Mouse (Mus musculus): ENCODE results near the gene Poldip2. TPM values are rescaled to one million over a fixed set of nuclear protein-coding genes. Genes with fewer than 3 reads are reported as not detected.

Poldip2 gene
- polyA plus RNA-seq (2017; shearing (Covaris generic)) = 10 to 100 TPM; 37.7 to 57.4 TPM

GRCm38 (mm10) chr11:78512025-78512957 lies at the start of gene Poldip2, which contains the start of gene Tmem199:
TSS of gene Poldip2 (plus strand) at chr11:78512193.
TSS of gene Tmem199 (minus strand) at chr11:78512172.

GRCm38 (mm10) chr11:78465568-78466180 lies 46.3 kb upstream of the Poldip2 start, which contains the start of gene Slc46a1:
TSS of gene Slc46a1 (plus strand) at chr11:78465697.

GRCm38 (mm10) chr11:78497544-78498522 lies 14.2 kb upstream of the Poldip2 start, which contains the start of gene Sarm1:
TSS of gene Sarm1 (minus strand) at chr11:78497754.

GRCm38 (mm10) chr11:78499004-78499403 lies 13.0 kb upstream of the Poldip2 start, which contains the start of gene Vtn:
TSS of gene Vtn (plus strand) at chr11:78499091.

GRCm38 (mm10) chr11:78502909-78503650 lies 8.9 kb upstream of the Poldip2 start, which contains the start of gene Sebox:
TSS of gene Sebox (plus strand) at chr11:78503447.

GRCm38 (mm10) chr11:78536080-78536689 lies 24.2 kb downstream of the Poldip2 start, which contains the start of the genes Tnfaip1 and Ift20:
TSS of gene Tnfaip1 (minus strand) at chr11:78536332.
TSS of gene Ift20 (plus strand) at chr11:78536361.

GRCm38 (mm10) chr11:78550168-78551058 lies 38.4 kb downstream of the Poldip2 start, which contains the start of gene Tmem97:
TSS of gene Tmem97 (minus strand) at chr11:78550777.

Other genes with a start within 250 kb of the Poldip2 start
- gene BC030499, start 221.4 kb upstream of the Poldip2 start, polyA plus RNA-seq (2017; shearing (Covaris generic)) = under 1 TPM; 0.27 to 0.36 TPM
- 1 to 10 TPM; 5.3 to 6.0 TPM for gene Spag5, start 210.7 kb upstream of the Poldip2 start, polyA plus RNA-seq (2017; shearing (Covaris generic))
- gene Aldoc, start 189.2 kb upstream of the Poldip2 start, polyA plus RNA-seq (2017; shearing (Covaris generic)) = 10 to 100 TPM in 1 of 2 experiments, 1 to 10 TPM in 1; 2.4 to 12.9 TPM
- gene Pigs, start 183.8 kb upstream of the Poldip2 start, polyA plus RNA-seq (2017; shearing (Covaris generic)) = 100 to 1,000 TPM in 1 of 2 experiments, 10 to 100 TPM in 1; 70.7 to 114 TPM
- gene Unc119, start 168.7 kb upstream of the Poldip2 start, polyA plus RNA-seq (2017; shearing (Covaris generic)) = 100 to 1,000 TPM in 1 of 2 experiments, 10 to 100 TPM in 1; 57.5 to 101 TPM
- not detected for gene Foxn1, start 125.6 kb upstream of the Poldip2 start, polyA plus RNA-seq (2017; shearing (Covaris generic))
- gene Slc13a2, start 90.0 kb upstream of the Poldip2 start, polyA plus RNA-seq (2017; shearing (Covaris generic)) = not detected
- 1 to 10 TPM in 1 of 2 experiments, under 1 TPM in 1; 0.78 to 1.3 TPM for gene Slc46a1, start 46.5 kb upstream of the Poldip2 start, polyA plus RNA-seq (2017; shearing (Covaris generic))
- gene Sarm1, start 14.4 kb upstream of the Poldip2 start, polyA plus RNA-seq (2017; shearing (Covaris generic)) = 1 to 10 TPM; 1.8 to 2.3 TPM
- gene Vtn, start 13.1 kb upstream of the Poldip2 start, polyA plus RNA-seq (2017; shearing (Covaris generic)) = not detected
- under 1 TPM in 1 of 2 experiments, not detected in 1; 0.34 TPM for gene Sebox, start 8.7 kb upstream of the Poldip2 start, polyA plus RNA-seq (2017; shearing (Covaris generic))
- gene Tmem199, start within 50 bp of the Poldip2 start, polyA plus RNA-seq (2017; shearing (Covaris generic)) = 10 to 100 TPM; 36.5 to 43.8 TPM
- gene Tnfaip1, start 24.1 kb downstream of the Poldip2 start, polyA plus RNA-seq (2017; shearing (Covaris generic)) = 10 to 100 TPM; 11.1 to 19.9 TPM
- 100 to 1,000 TPM; 104 to 119 TPM for gene Ift20, start 24.2 kb downstream of the Poldip2 start, polyA plus RNA-seq (2017; shearing (Covaris generic))
- gene Tmem97, start 38.6 kb downstream of the Poldip2 start, polyA plus RNA-seq (2017; shearing (Covaris generic)) = 10 to 100 TPM; 10.6 to 14.5 TPM
- 10 to 100 TPM; 15.2 to 16.4 TPM for gene Nlk, start 185.2 kb downstream of the Poldip2 start, polyA plus RNA-seq (2017; shearing (Covaris generic))
- 10 to 100 TPM; 32.1 to 47.6 TPM for gene Ccnq, start 239.5 kb downstream of the Poldip2 start, polyA plus RNA-seq (2017; shearing (Covaris generic))